Mouse (Mus musculus): Measurements from ENCODE around the gene Cldn20.

DNA sequence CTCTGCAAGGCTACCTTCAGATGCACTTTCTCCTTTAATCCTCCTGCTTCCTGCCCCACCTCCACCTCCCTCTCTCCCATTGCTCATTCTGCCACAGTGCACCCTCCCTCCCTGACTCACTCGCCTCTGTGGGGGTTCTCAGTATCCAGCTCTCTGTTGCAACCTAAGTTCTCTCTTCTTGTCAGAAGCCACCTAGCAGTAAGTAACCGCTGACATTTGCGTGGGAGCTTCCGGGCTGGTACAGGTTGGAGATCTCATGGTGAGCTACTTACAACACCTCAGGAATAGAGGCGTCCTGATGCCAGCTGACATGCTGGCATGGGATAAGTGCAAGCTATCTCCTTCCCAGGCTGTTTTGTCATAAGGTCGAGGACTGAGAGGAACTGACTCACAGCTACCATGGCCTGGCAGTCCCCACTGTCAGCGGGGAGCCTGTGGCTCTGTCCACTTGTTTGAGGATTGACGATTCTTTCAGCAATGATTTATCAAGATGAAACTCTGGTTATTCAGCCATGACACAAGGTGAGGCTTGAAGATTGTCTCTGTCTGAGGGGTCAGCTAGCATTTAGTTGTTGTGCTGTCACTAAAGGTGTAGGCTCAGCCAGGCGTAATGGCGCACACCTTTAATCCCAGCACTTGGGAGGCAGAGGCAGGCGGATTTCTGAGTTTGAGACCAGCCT lies 42.0 kb upstream of the Cldn20 start:
- TF ChIP-seq CTCF (IDR thresholded peaks at IDR 0.05 in 2 of 3, conservative IDR thresholded peaks at IDR 0.05 in 1 of 3; ENCODE audit: control insufficient read depth in 1 of 3, insufficient read depth in 1 of 3, low read depth in 2 of 3, low read length in 3 of 3, poor library complexity in 1 of 3, severe bottlenecking in 1 of 3) (no peak), GABPA (IDR thresholded peaks at IDR 0.05; ENCODE audit: low read depth, low read length) (no peak), USF2 (IDR thresholded peaks at IDR 0.05; ENCODE audit: borderline replicate concordance in 1 of 2, insufficient read depth in 1 of 2, low read depth in 1 of 2, low read length in 2 of 2) (no peak), EP300 (IDR thresholded peaks at IDR 0.05; ENCODE audit: low read depth in 1 of 2, low read length in 2 of 2) (no peak), ZNF384 (IDR thresholded peaks at IDR 0.05; ENCODE audit: low read depth, low read length) (no peak), POLR2A (IDR thresholded peaks at IDR 0.05; ENCODE audit: control insufficient read depth in 1 of 2, insufficient read depth in 1 of 2, low read depth in 1 of 2, low read length in 2 of 2, poor library complexity in 1 of 2) (no peak), TBP (IDR thresholded peaks at IDR 0.05; ENCODE audit: low read depth, low read length) (no peak), SMC3 (IDR thresholded peaks at IDR 0.05; ENCODE audit: low read depth, low read length) (no peak), POLR2AphosphoS5 (IDR thresholded peaks at IDR 0.05; ENCODE audit: borderline replicate concordance, low read depth, low read length) (no peak)
